Comparison of ENCODE assay signal across 9 mouse cellular contexts in genomic region chr1:36134584-36134983, GRCm38 (mm10).
DNase-seq lines count a peak whose midpoint lies in the region; ATAC-seq and TF ChIP-seq lines count a peak whose summit lies in the region.
"Had no signal": no experiment of that assay in that cellular context is flagged by ENCODE, and none has a peak within 500 bp of the region (broad histone marks: within the 10 kb centered on the region; RNA-seq: fewer than 3 reads in every experiment).

No protein-coding gene starts in this region.

- ATAC-seq in G1E (ENCODE audit: extremely low read depth, insufficient number of reproducible peaks, low FRiP score, poor library complexity, severe bottlenecking) = no peak
- ATAC-seq in forebrain, embryonic 14.5 days = peak; percentile 73
- ATAC-seq in hindbrain, embryonic 16.5 days = peak; percentile 43; the same call in 1 of the 2 replicates
- ATAC-seq in megakaryocyte, adult 5-6 weeks (ENCODE audit: poor library complexity, severe bottlenecking) = peak; percentile 58

- H3K9me3 ChIP-seq in G1E (replicated peaks) = no peaks in the 10 kb centered on the region
- H3K9me3 ChIP-seq in forebrain, embryonic 14.5 days (replicated peaks; ENCODE audit: control insufficient read depth, low read length) = no peaks in the 10 kb centered on the region
- H3K9me3 ChIP-seq in hindbrain, embryonic 16.5 days (ENCODE audit: control insufficient read depth, low read length) = no peaks in the 10 kb centered on the region
- H3K9me3 ChIP-seq: hindbrain, embryonic 15.5 days had no signal

- peak; percentile 100 for TF ChIP-seq CTCF in G1E (IDR thresholded peaks at IDR 0.05; ENCODE audit: low read depth, low read length)
- TF ChIP-seq CTCF in brain, embryonic 14.5 days (IDR thresholded peaks at IDR 0.05; ENCODE audit: borderline replicate concordance, extremely low read depth, insufficient read depth, insufficient read length) = peak; percentile 87; the same call in 1 of the 2 replicates

- no peak for TF ChIP-seq POLR2A in brain, embryonic 14.5 days (IDR thresholded peaks at IDR 0.05; ENCODE audit: borderline replicate concordance, extremely low read depth, insufficient read depth, insufficient read length, poor library complexity, severe bottlenecking)

- no peak overlapping the region for H3K4me3 ChIP-seq in G1E (ENCODE audit: low read depth, low read length)
- H3K4me3 ChIP-seq in forebrain, embryonic 14.5 days (ENCODE audit: low read depth, low read length) = no peak overlapping the region
- H3K4me3 ChIP-seq in hindbrain, embryonic 16.5 days (ENCODE audit: low read length) = no peak overlapping the region
- H3K4me3 ChIP-seq: hindbrain, embryonic 15.5 days had no signal

- no peak overlapping the region for H3K4me2 ChIP-seq in forebrain, embryonic 14.5 days (ENCODE audit: low read length)
- H3K4me2 ChIP-seq in hindbrain, embryonic 16.5 days (ENCODE audit: low read length) = no peak overlapping the region
- H3K4me2 ChIP-seq: hindbrain, embryonic 15.5 days had no signal

- DNase-seq in G1E (ENCODE audit: low spot score) = peak; percentile 68
- DNase-seq in brain, embryonic 14.5 days (ENCODE audit: low read depth) = peak; percentile 75
- DNase-seq in forebrain, embryonic 14.5 days (ENCODE audit: low spot score) = peak; percentile 82
- DNase-seq in layer of hippocampus, postnatal 36 days = peak; percentile 49 to 63
- peak; percentile 37 to 53 for DNase-seq in right cerebral cortex, postnatal 36 days (ENCODE audit: low spot score in 2 of 2)
- DNase-seq in Muller cell, postnatal 12 days (ENCODE audit: inconsistent ontology term) = no peak

- H3K4me1 ChIP-seq in G1E (ENCODE audit: insufficient read depth, low read depth, low read length) = peaks cover 49% of the 10 kb centered on the region
- no peaks in the 10 kb centered on the region for H3K4me1 ChIP-seq in forebrain, embryonic 14.5 days (ENCODE audit: control insufficient read depth, insufficient read depth, low read length)
- no peaks in the 10 kb centered on the region for H3K4me1 ChIP-seq in hindbrain, embryonic 16.5 days (ENCODE audit: control insufficient read depth, insufficient read depth, low read depth, low read length)
- H3K4me1 ChIP-seq: hindbrain, embryonic 15.5 days had no signal

- H3K9ac ChIP-seq in forebrain, embryonic 14.5 days (ENCODE audit: low read length) = no peak overlapping the region
- H3K9ac ChIP-seq in hindbrain, embryonic 16.5 days (ENCODE audit: low read depth, low read length) = no peak overlapping the region
- H3K9ac ChIP-seq: hindbrain, embryonic 15.5 days had no signal

- 1% methylated on average over 3 of the region's 3 CpGs for WGBS in forebrain, embryonic 14.5 days
- 0% methylated on average over 3 of the region's 3 CpGs for WGBS in hindbrain, embryonic 16.5 days

- H3K27ac ChIP-seq in forebrain, embryonic 14.5 days (ENCODE audit: low read depth, low read length) = no peak overlapping the region
- no peak overlapping the region for H3K27ac ChIP-seq in hindbrain, embryonic 16.5 days (ENCODE audit: low read depth, low read length)
- H3K27ac ChIP-seq: hindbrain, embryonic 15.5 days had no signal

- peaks cover 21% of the 10 kb centered on the region for H3K36me3 ChIP-seq in G1E (replicated peaks)
- H3K36me3 ChIP-seq in forebrain, embryonic 14.5 days (ENCODE audit: control insufficient read depth, insufficient read depth, low read length) = no peaks in the 10 kb centered on the region
- no peaks in the 10 kb centered on the region for H3K36me3 ChIP-seq in hindbrain, embryonic 16.5 days (ENCODE audit: control insufficient read depth, insufficient read depth, low read length)
- H3K36me3 ChIP-seq: hindbrain, embryonic 15.5 days had no signal

- H3K27me3 ChIP-seq in G1E (ENCODE audit: insufficient read depth, low read length) = no peaks in the 10 kb centered on the region
- H3K27me3 ChIP-seq in forebrain, embryonic 14.5 days (replicated peaks; ENCODE audit: control insufficient read depth, insufficient read depth, low read length) = no peaks in the 10 kb centered on the region
- no peaks in the 10 kb centered on the region for H3K27me3 ChIP-seq in hindbrain, embryonic 16.5 days (replicated peaks; ENCODE audit: control insufficient read depth, insufficient read depth, low read length)
- H3K27me3 ChIP-seq: hindbrain, embryonic 15.5 days had no signal
